Comparison of ENCODE assay signal across 14 mouse cellular contexts in the genomic region with DNA sequence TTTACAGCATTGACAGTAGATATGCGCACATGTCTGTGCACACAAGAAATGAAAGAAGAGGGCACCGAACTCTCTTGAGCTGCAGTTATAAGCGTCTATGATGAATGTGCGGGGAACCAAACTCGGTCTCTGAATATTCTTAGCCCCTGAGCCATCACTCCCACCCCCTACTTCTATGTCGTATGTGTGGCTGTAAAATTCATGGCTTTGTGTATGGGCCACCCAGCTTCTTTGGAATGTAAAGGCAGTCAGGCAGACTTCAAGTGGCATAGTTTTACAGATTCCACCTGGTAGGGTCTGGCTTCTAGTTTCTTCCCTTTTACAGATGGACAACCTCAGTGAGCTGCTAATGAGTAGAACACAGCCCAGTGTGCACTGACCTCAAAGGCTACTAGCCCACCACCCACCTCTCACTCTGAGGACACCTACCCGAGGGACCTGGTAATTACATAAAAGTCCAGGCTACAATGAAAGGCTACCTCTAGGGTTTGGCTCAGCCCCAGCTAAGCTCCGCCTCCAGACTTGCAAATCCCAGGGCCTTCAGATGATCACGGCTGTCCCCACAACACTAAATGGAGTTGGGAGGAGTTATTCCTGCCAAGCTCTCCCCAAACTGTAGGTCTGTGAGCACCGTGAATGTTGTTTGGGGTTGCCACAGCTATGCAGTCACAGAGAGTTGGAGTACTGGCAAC. TPM values are rescaled to one million over a fixed set of nuclear protein-coding genes. Genes with fewer than 3 reads are reported as not detected.
DNase-seq lines count a peak whose midpoint lies in the region; ATAC-seq lines count a peak whose summit lies in the region.
"Had no signal": no experiment of that assay in that cellular context is flagged by ENCODE, and none has a peak within 500 bp of the region (broad histone marks: within the 10 kb centered on the region; RNA-seq: fewer than 3 reads in every experiment).

No protein-coding gene starts in this region.

- H3K4me1 ChIP-seq in midbrain, embryonic 13.5 days (replicated peaks), result peaks cover 15% of the 10 kb centered on the region
- H3K4me1 ChIP-seq in midbrain, embryonic 16.5 days (ENCODE audit: control insufficient read depth, insufficient read depth, low read length), result 0 out of 2 replicates have a peak, but pooled peaks cover 2% of the 10 kb centered on the region

- H3K4me3 ChIP-seq in midbrain, embryonic 13.5 days (replicated peaks), result no peak overlapping the region
- H3K4me3 ChIP-seq in midbrain, embryonic 16.5 days (ENCODE audit: low read depth, low read length), result no peak overlapping the region
- H3K4me3 ChIP-seq: myocyte had no signal

- no peak for ATAC-seq in midbrain, embryonic 13.5 days
- no peak for ATAC-seq in midbrain, embryonic 16.5 days
- ATAC-seq in inflammation-experienced regulatory T-cells, adult 6 months, result no peak

- no peaks in the 10 kb centered on the region for H3K36me3 ChIP-seq in midbrain, embryonic 13.5 days
- H3K36me3 ChIP-seq in midbrain, embryonic 16.5 days (ENCODE audit: control insufficient read depth, insufficient read depth, low read length), result no peaks in the 10 kb centered on the region

- H3K4me2 ChIP-seq in midbrain, embryonic 13.5 days (replicated peaks), result no peak overlapping the region
- no peak overlapping the region for H3K4me2 ChIP-seq in midbrain, embryonic 16.5 days (ENCODE audit: low read length)

- H3K9ac ChIP-seq in midbrain, embryonic 13.5 days (replicated peaks), result no peak overlapping the region
- no peak overlapping the region for H3K9ac ChIP-seq in midbrain, embryonic 16.5 days (ENCODE audit: low read depth, low read length)

- peak overlapping the region; percentile 7; the same call in 1 of the 2 replicates for H3K27ac ChIP-seq in midbrain, embryonic 13.5 days
- H3K27ac ChIP-seq in midbrain, embryonic 16.5 days (ENCODE audit: low read length), result no peak overlapping the region
- H3K27ac ChIP-seq: macrophage had no signal

- no peaks in the 10 kb centered on the region for H3K9me3 ChIP-seq in midbrain, embryonic 13.5 days
- H3K9me3 ChIP-seq in midbrain, embryonic 16.5 days (replicated peaks; ENCODE audit: control insufficient read depth, low read length, poor library complexity, severe bottlenecking), result no peaks in the 10 kb centered on the region

- DNase-seq in forelimb bud, embryonic 11.5 days (ENCODE audit: low read depth, low spot score), result peak; percentile 61
- DNase-seq in kidney, postnatal 10 days, result peak; percentile 64
- peak; percentile 45 for DNase-seq in lung, postnatal 36 days
- DNase-seq in cerebellum, postnatal 10 days, result no peak
- no peak for DNase-seq in right cerebral cortex, postnatal 36 days (ENCODE audit: low spot score in 2 of 2)
- DNase-seq: cerebellum, adult 9-11 months; gastrocnemius, postnatal 10 days; heart, postnatal 4 days; thymus, postnatal 36 days had no signal

- WGBS in midbrain, embryonic 13.5 days, result 62% methylated on average over 10 of the region's 10 CpGs
- 64% methylated on average over 10 of the region's 10 CpGs for WGBS in midbrain, embryonic 16.5 days

- no peaks in the 10 kb centered on the region for H3K27me3 ChIP-seq in midbrain, embryonic 13.5 days
- H3K27me3 ChIP-seq in midbrain, embryonic 16.5 days (ENCODE audit: control insufficient read depth, insufficient read depth, low read depth, low read length), result no peaks in the 10 kb centered on the region

RNA-seq across cellular contexts. Expression of gene Tlr12, which starts 17.6 kb away (rescaled TPM):
- 1.0 and 1.6 TPM in 2 replicates for polyA plus RNA-seq in midbrain, embryonic 13.5 days (2015; fragmentation: Nextera tagmentation; extraction: Ambion mirVana)
- polyA plus RNA-seq in midbrain, embryonic 16.5 days (2015; fragmentation: Nextera tagmentation; extraction: Ambion mirVana), result 1.9 and 4.1 TPM in 2 replicates
- polyA plus RNA-seq in inflammation-experienced regulatory T-cells, adult 6 months (2017; shearing (Covaris generic)), result under 1 TPM; 0.31 to 0.92 (median 0.38) TPM
- polyA plus RNA-seq: myocyte had no signal

RNA-seq across cellular contexts. Expression of gene Phc2, which starts 18.5 kb away (rescaled TPM):
- polyA plus RNA-seq in midbrain, embryonic 13.5 days (2015; fragmentation: Nextera tagmentation; extraction: Ambion mirVana), result 30.0 and 36.1 TPM in 2 replicates
- polyA plus RNA-seq in midbrain, embryonic 16.5 days (2015; fragmentation: Nextera tagmentation; extraction: Ambion mirVana), result 19.5 and 22.6 TPM in 2 replicates
- 10 to 100 TPM in 2 of 3 experiments, 1 to 10 TPM in 1; 9.9 to 16.1 (median 15.0) TPM for polyA plus RNA-seq in inflammation-experienced regulatory T-cells, adult 6 months (2017; shearing (Covaris generic))

RNA-seq across cellular contexts. Expression of gene Zscan20, which starts 26.1 kb away (rescaled TPM):
- 5.7 and 6.0 TPM in 2 replicates for polyA plus RNA-seq in midbrain, embryonic 13.5 days (2015; fragmentation: Nextera tagmentation; extraction: Ambion mirVana)
- polyA plus RNA-seq in midbrain, embryonic 16.5 days (2015; fragmentation: Nextera tagmentation; extraction: Ambion mirVana), result 5.3 and 6.9 TPM in 2 replicates
- polyA plus RNA-seq in inflammation-experienced regulatory T-cells, adult 6 months (2017; shearing (Covaris generic)), result 1 to 10 TPM; 2.9 to 3.9 (median 3.0) TPM

Comparison
In these comparisons a context has a peak if more than half of its experiments do, and no peak if none do; other contexts are left out.
1. DNase-seq: peak in forelimb bud, embryonic 11.5 days (single experiment), kidney, postnatal 10 days (single experiment) and lung, postnatal 36 days (single experiment); none in cerebellum, postnatal 10 days (0 of 2) and right cerebral cortex, postnatal 36 days (0 of 2).